Mouse (Mus musculus) kidney, postnatal 0 days (tissue): ENCODE results near the gene Entpd1. TPM values are rescaled to one million over a fixed set of nuclear protein-coding genes. Genes with fewer than 3 reads are reported as not detected.

Source experiments
- ATAC-seq: fragments of 200-750 bp; cut with Nextera tagmentation; replicated peaks from 2 replicates; pipeline ENCODE4 v1.8.0; 2017; ENCODE audit warnings: low read depth, moderate number of reproducible peaks, moderate TSS enrichment, moderate library complexity; ENCODE audit not compliant: low FRiP score
- DNase-seq: peaks from one replicate; pipeline ENCODE4 v3.0.0-alpha.2; 2016; ENCODE audit warnings: low spot score
- H3K27ac ChIP-seq: fragments of 300-500 bp; sonication (generic); 2 replicates; pipeline ENCODE4 v1.5.1; 2014; ENCODE audit warnings: mild to moderate bottlenecking
- H3K27me3 ChIP-seq: fragments of 300-500 bp; sonication (generic); 2 replicates; pipeline ENCODE4 v1.6.1; 2014; ENCODE audit warnings: low read length, mixed read lengths; ENCODE audit not compliant: insufficient read depth
- H3K36me3 ChIP-seq: fragments of 300-500 bp; sonication (generic); 2 replicates; pipeline ENCODE4 v1.6.1; 2014; ENCODE audit warnings: low read length, mixed read lengths; ENCODE audit not compliant: insufficient read depth
- H3K4me1 ChIP-seq: fragments of 300-500 bp; sonication (generic); replicated peaks from 2 replicates; pipeline ENCODE4 v1.6.1; 2014; ENCODE audit warnings: antibody characterized with exemption, low read length, mixed read lengths; ENCODE audit not compliant: insufficient read depth
- H3K4me2 ChIP-seq: fragments of 300-500 bp; sonication (generic); 2 replicates; pipeline ENCODE4 v1.6.1; 2014; ENCODE audit warnings: mild to moderate bottlenecking, low read length, moderate library complexity, mixed read lengths
- H3K4me3 ChIP-seq: fragments of 300-500 bp; sonication (generic); replicated peaks from 2 replicates; pipeline ENCODE4 v1.5.1; 2014; ENCODE audit warnings: low read depth, low read length
- H3K9ac ChIP-seq: fragments of 300-500 bp; sonication (generic); 2 replicates; pipeline ENCODE4 v1.6.1; 2014; ENCODE audit warnings: low read depth, low read length
- H3K9me3 ChIP-seq: fragments of 300-500 bp; sonication (generic); replicated peaks from 2 replicates; pipeline ENCODE4 v1.6.1; 2016; ENCODE audit warnings: low read length, inconsistent platforms, mixed read lengths
- CTCF ChIP-seq: IDR thresholded peaks from 2 replicates; pipeline ENCODE4 v1.5.1; 2016; ENCODE audit warnings: antibody characterized with exemption, low read depth, mild to moderate bottlenecking, moderate library complexity
- WGBS: fragments of 180-500 bp; shearing (Covaris S2); extraction: QIAGEN DNeasy Blood & Tissue Kit; methylation state at CpG from one replicate; pipeline ENCODE4 v1.1.7; 2014; 5-methylcytosine and 5-hydroxymethylcytosine counted together
- polyA plus RNA-seq: library from polyadenylated mRNA; unstranded; fragments of >200 nt; fragmentation: Nextera tagmentation; extraction: Ambion mirVana; gene quantifications from 2 replicates; pipeline ENCODE4 v1.2.1, GENCODE M21; 2015

Gene Entpd1
- polyA plus RNA-seq, 1 experiment from 2014 or later: 9.1 TPM

DNA sequence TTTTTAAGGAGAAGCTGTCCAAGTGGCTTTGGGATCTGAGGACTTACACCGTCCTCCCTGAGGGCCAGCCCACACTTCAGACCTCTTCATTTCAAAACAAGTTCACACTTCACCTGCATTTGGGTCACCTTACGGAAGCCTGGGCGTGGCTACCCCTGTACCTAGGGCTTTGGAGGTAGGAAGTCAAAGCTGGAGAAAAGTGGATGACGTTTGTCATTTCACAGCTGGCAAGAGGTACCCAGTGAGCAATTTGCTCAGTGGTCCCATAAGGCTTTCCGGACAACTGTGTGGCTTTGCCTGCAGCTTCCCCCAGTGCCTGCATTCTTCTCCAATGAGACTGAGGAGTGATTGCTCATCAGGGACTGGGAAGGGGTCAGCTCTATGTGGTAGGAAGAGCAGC is 46.8 kb downstream of the Entpd1 start:
- Histone ChIP-seq H3K4me3 (no peak overlapping the region), H3K36me3 (no peaks in the 10 kb centered on the region), H3K9me3 (no peaks in the 10 kb centered on the region), H3K4me2 (peak overlapping the region; percentile 11; the same call in 1 of the 2 replicates), H3K27ac (no peak overlapping the region), H3K27me3 (no peaks in the 10 kb centered on the region), H3K9ac (no peak overlapping the region), H3K4me1 (no peaks in the 10 kb centered on the region)
- no peak for TF ChIP-seq CTCF
- ATAC-seq (no peak), DNase-seq (no peak)
- 45% methylated on average over 5 of the region's 5 CpGs for WGBS

- H3K9me3 ChIP-seq: no peaks in the 10 kb centered on the region
- H3K4me1 ChIP-seq: no peaks in the 10 kb centered on the region
- H3K4me3 ChIP-seq: peak overlapping the region; percentile 31
- H3K4me2 ChIP-seq: peak overlapping the region; percentile 71
- H3K9ac ChIP-seq: peak overlapping the region; percentile 49
- H3K27ac ChIP-seq: peak overlapping the region; percentile 27
- no peaks in the 10 kb centered on the region for H3K27me3 ChIP-seq
- no peaks in the 10 kb centered on the region for H3K36me3 ChIP-seq
- peak; percentile 56 for DNase-seq
- WGBS: under 1% methylated on average over 16 of the region's 16 CpGs
- ATAC-seq: no peak
- TF ChIP-seq CTCF: no peak
Measured at GRCm38 (mm10) chr19:40659651-40660478, 47.7 kb downstream of the Entpd1 start.

GRCm38 (mm10) chr19:40660510-40660909 is 48.3 kb downstream of the Entpd1 start:
- H3K36me3 ChIP-seq: no peaks in the 10 kb centered on the region
- TF ChIP-seq CTCF: no peak

DNA sequence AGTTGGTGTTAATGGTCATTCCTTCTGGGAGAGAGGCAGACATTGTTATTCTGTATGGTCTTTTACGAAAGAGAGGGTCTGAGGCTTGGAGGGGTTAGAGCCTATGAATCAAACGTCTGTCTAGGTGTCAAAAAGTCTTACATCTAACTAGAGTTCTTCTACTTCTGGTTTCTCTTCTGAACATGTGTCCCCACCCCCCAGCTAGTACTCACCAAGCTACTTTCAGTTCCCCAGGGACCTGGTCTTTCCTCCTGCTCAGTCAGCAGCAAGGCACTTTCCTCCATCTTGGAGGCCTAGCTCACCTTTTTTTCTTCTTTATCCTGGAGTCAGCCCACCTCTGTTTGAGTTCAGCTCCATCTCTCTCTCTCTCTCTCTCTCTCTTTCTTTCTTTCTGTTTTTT is 48.9 kb downstream of the Entpd1 start:
- Histone ChIP-seq H3K9me3 (no peaks in the 10 kb centered on the region), H3K4me1 (no peaks in the 10 kb centered on the region), H3K4me3 (peak overlapping the region; percentile 31; the same call in 1 of the 2 replicates), H3K4me2 (peak overlapping the region; percentile 71), H3K9ac (no peak overlapping the region), H3K27me3 (no peaks in the 10 kb centered on the region), H3K27ac (no peak overlapping the region), H3K36me3 (no peaks in the 10 kb centered on the region)
- ATAC-seq (no peak), DNase-seq (no peak)
- WGBS: 74% methylated on average over 2 of the region's 2 CpGs
- no peak for TF ChIP-seq CTCF

More at GRCm38 (mm10) chr19:40660510-40660909, 48.3 kb downstream of the Entpd1 start:
- Histone ChIP-seq H3K27me3 (no peaks in the 10 kb centered on the region), H3K9ac (peak overlapping the region; percentile 49; the same call in 1 of the 2 replicates), H3K27ac (peak overlapping the region; percentile 27; the same call in 1 of the 2 replicates), H3K4me2 (peak overlapping the region; percentile 71), H3K9me3 (no peaks in the 10 kb centered on the region), H3K4me1 (no peaks in the 10 kb centered on the region), H3K4me3 (peak overlapping the region; percentile 31)
- peak; percentile 29 for DNase-seq
- ATAC-seq: no peak
- 8% methylated on average over 9 of the region's 9 CpGs for WGBS

- Histone ChIP-seq H3K9me3 (no peaks in the 10 kb centered on the region), H3K4me3 (no peak overlapping the region), H3K4me2 (peak overlapping the region; percentile 18; the same call in 1 of the 2 replicates), H3K36me3 (no peaks in the 10 kb centered on the region), H3K9ac (no peak overlapping the region), H3K4me1 (no peaks in the 10 kb centered on the region), H3K27me3 (no peaks in the 10 kb centered on the region), H3K27ac (no peak overlapping the region)
- 95% methylated on average over 6 of the region's 6 CpGs for WGBS
- no peak for DNase-seq
- TF ChIP-seq CTCF: no peak
- no peak for ATAC-seq
Measured at GRCm38 (mm10) chr19:40661874-40662273, 49.7 kb downstream of the Entpd1 start.

DNA sequence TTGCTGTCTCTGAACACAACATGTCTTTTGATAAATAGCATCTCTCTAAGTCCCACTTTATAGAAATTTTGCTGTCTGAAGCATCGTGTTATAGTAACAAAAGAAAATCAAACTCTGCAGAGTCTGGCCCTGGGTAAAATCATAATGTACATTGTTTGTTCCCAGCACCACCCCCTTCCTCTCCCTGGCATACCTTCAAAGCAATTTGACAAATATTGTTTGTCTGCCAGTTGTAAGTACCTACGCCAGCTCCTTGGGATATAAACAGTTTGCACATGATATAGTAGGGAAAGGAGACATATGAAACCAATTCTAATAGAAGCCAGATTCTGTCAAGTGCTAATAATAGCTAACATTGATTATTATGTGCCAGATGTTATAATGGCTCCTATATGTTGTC is 50.6 kb downstream of the Entpd1 start:
- no peak for TF ChIP-seq CTCF
- Histone ChIP-seq H3K9me3 (no peaks in the 10 kb centered on the region), H3K27me3 (no peaks in the 10 kb centered on the region), H3K4me1 (no peaks in the 10 kb centered on the region), H3K27ac (no peak overlapping the region), H3K4me2 (0 out of 2 replicates have a peak overlapping the region, but pooled peaks have one; percentile 13), H3K4me3 (no peak overlapping the region), H3K36me3 (no peaks in the 10 kb centered on the region), H3K9ac (no peak overlapping the region)
- 79% methylated on average over 2 of the region's 2 CpGs for WGBS
- DNase-seq (no peak), ATAC-seq (no peak)
